Mouse (Mus musculus) spleen, postnatal 4 days (tissue): Measurements from ENCODE around the gene Mff.

ENCODE experiments used
- DNase-seq, 2 experiments: peaks; one replicate each; pipeline ENCODE4 v3.0.0; 2022; ENCODE audit warnings: low spot score in 2 of 2

The Mff gene

GRCm38 (mm10) chr1:82724339-82725025, at the start of gene Mff:
Gene Mff (plus strand): TSS chr1:82724890.
- DNase-seq, result peak; percentile 90 to 95

- DNase-seq, result no peak
Measured at GRCm38 (mm10) chr1:82686328-82686727, 38.4 kb upstream of the Mff start.

GRCm38 (mm10) chr1:82686866-82687265, 37.8 kb upstream of the Mff start:
- DNase-seq, result no peak

- DNase-seq, result no peak
Measured at GRCm38 (mm10) chr1:82687931-82688330, 36.8 kb upstream of the Mff start.

GRCm38 (mm10) chr1:82695915-82696314, 28.8 kb upstream of the Mff start:
- no peak for DNase-seq

GRCm38 (mm10) chr1:82717816-82718512, 6.7 kb upstream of the Mff start:
- no peak for DNase-seq

- DNase-seq, result peak; percentile 16 to 67
Measured at GRCm38 (mm10) chr1:82725026-82725874, 560 bp downstream of the Mff start.

DNA sequence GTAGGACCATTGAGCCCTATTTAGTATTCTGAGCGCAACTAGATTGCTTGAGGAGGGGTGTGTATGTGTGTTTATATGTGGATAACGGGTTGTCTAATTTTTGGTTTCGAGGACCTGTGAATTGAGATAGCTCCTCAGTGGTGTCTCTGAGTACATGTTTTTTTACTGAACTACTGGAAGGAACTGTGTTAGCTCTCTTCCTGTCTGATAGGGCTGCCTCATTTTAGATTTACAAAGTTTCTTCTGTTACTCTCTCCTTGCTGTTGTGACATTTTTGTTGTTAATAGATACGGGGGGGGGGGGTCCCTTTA, 1.1 kb downstream of the Mff start:
- no peak for DNase-seq

DNA sequence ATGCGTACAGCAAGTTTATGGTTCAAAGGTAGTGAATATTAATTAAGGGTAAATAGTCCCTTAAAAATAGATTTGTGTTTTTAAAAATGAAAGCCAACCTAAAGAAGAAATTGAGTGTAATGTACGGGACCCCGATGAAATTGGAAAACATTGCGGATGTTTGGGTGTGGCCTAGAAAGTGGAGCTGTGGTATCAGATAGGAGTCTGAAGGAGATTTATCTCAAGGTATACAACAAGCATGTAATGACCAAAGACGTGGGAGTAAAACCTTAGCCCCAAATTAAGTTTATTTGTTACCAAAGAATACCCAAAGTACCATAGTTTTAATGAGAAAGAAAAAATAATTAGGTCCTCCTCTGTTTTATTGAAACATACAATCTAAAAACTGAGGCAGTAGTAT, 1.8 kb downstream of the Mff start:
- no peak for DNase-seq

DNA sequence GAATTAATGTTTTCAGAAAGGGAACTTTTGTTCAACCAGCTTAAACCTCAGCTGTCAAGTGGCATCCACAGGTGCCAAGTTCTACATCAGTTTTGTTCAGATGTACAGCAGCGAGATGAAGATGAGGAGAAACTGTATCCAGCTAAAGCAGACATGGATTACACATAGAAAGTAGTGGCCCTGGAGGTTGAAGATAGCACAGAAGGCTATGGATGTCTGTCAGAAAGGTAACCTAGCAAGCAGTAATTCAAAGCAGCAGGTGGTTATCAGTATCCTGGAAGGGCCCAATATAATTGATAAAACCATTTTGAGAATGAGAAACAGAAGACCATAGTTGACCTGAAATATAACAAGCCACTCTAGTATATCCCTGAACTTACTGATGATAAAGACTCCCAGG, 8.7 kb downstream of the Mff start:
- no peak for DNase-seq

DNA sequence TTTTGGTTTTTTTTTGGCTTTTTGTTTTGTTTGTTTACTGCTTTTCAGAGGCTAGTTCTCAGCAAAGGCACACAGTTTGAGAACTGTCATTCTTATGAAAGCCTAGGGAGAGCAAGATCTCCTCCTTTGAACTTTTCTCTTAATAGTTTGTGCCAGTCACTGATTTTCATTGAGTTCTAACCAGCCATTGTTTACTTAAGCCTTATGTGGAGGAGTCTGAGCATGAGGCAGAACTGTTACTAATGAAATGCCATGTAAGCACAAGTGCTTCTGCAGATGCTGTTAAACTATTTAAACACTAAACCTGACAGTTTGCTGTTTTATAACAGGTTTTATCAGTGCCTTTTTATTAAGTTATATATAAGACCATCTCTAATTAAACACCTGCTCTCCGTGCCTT, 13.4 kb downstream of the Mff start:
- no peak for DNase-seq

DNA sequence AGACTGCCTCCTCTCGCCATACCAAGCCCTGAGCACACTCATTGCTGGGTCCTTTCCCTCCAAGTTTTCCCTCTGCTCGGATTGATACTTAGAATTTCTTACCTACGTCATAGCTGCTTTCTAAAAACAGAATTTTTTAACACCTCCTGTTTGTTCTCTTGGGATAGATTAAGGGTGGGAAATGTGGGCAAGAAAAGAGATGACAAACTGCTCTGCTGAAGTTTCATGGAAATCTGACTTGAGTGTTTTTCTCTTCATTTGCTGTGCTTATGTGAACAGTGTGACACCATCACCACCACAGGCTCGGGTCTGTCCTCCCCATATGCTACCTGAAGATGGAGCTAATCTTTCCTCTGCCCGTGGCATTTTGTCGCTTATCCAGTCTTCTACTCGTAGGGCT, 16.8 kb downstream of the Mff start:
- DNase-seq, result no peak

GRCm38 (mm10) chr1:82743962-82744361, 19.3 kb downstream of the Mff start:
- DNase-seq, result no peak

DNA sequence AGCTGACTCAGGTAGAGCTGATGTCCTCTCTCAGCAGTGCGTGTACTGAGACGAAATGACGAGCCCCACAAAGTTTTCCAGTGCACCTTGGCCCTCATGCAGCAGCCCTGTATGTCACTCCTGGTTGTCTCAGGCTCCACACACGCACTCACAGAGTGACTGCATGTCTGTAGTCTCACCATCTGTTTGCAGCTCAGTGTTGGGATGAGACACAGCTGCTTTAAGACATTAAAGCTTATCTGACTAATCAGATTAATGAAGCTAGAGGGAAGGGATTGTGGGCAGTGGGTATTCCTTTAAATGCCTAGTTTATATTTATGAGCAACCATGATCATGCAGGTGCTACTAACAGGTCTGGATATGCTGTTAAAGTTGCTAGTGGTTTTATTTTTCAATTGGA, 21.7 kb downstream of the Mff start:
- DNase-seq, result no peak

- DNase-seq, result no peak
Measured at GRCm38 (mm10) chr1:82747714-82748452, 23.2 kb downstream of the Mff start.

DNA sequence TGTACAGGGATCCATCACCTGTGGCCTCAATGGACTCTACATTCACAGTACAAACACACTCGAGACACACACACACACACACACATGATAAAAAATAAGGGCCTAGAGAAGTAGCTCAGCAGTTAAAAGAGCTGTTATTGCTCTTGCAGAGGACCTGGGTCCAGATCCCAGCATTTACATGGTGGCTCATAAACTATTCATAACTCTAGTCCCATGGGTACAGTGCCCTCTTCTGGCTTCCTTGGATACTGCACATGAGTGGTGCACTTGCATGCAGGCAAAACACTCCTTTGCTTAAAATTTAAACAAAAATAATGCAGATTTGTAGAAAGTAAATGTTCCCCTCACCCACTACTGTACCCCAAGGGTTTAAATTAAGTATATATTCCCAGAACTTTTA, 34.8 kb downstream of the Mff start:
- DNase-seq, result no peak

GRCm38 (mm10) chr1:82761454-82762169, 36.9 kb downstream of the Mff start:
- DNase-seq, result no peak

- no peak for DNase-seq
Measured at GRCm38 (mm10) chr1:82762274-82762673, 37.6 kb downstream of the Mff start.

GRCm38 (mm10) chr1:82766227-82766626, 41.5 kb downstream of the Mff start:
- no peak for DNase-seq

- DNase-seq, result no peak
Measured at GRCm38 (mm10) chr1:82766641-82767040, 42.0 kb downstream of the Mff start.

- no peak for DNase-seq
Measured at GRCm38 (mm10) chr1:82768269-82768668, 43.6 kb downstream of the Mff start, which contains the start of gene Tm4sf20. Gene Tm4sf20 (minus strand): TSS chr1:82768461.
